Mouse (Mus musculus): Measurements from ENCODE around the gene Prb1.
"Not testable (repeated sequence)": the region's sequence is repeated elsewhere in the genome, so short reads cannot be mapped to it uniquely, and the experiment has no call there.

The Prb1 gene

GRCm38 (mm10) chr6:132210421-132210820 lies at the start of gene Prb1:
TSS of gene Prb1 (minus strand) at chr6:132210521.
- not testable (repeated sequence) for DNase-seq

All from layer of hippocampus, adult 9-11 months (tissue).